Mouse (Mus musculus) thymus, postnatal 25 days (tissue): ENCODE measurements around the gene Emsy.

Source experiments
- DNase-seq: peaks from one replicate; pipeline ENCODE4 v3.0.0; 2022

The Emsy gene

GRCm38 (mm10) chr7:98656531-98657221, at the start of gene Emsy:
Emsy (minus strand) TSS chr7:98656783.
- peak; percentile 89 for DNase-seq

DNA sequence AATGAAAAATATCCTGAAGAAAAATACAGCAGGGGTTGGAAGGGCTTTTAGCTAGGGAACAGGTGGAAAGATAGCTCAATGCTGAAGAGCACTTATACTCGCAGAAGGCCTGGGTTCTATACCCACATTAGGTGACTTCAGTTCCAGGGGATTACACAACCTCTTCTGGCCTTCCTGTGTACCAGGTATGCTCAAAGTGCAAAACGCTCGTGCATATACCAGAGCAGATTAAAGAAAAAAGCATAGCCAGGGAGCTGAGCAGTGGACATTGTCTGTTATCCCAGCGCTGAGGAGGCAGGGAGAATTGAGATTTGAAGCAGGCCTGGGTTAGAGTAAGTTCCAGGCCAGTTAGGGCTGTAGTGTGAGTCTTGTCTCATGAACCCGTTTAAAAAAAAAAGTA, 47.7 kb upstream of the Emsy start:
- no peak for DNase-seq

GRCm38 (mm10) chr7:98703365-98703881, 46.8 kb upstream of the Emsy start:
- peak; percentile 58 for DNase-seq

DNA sequence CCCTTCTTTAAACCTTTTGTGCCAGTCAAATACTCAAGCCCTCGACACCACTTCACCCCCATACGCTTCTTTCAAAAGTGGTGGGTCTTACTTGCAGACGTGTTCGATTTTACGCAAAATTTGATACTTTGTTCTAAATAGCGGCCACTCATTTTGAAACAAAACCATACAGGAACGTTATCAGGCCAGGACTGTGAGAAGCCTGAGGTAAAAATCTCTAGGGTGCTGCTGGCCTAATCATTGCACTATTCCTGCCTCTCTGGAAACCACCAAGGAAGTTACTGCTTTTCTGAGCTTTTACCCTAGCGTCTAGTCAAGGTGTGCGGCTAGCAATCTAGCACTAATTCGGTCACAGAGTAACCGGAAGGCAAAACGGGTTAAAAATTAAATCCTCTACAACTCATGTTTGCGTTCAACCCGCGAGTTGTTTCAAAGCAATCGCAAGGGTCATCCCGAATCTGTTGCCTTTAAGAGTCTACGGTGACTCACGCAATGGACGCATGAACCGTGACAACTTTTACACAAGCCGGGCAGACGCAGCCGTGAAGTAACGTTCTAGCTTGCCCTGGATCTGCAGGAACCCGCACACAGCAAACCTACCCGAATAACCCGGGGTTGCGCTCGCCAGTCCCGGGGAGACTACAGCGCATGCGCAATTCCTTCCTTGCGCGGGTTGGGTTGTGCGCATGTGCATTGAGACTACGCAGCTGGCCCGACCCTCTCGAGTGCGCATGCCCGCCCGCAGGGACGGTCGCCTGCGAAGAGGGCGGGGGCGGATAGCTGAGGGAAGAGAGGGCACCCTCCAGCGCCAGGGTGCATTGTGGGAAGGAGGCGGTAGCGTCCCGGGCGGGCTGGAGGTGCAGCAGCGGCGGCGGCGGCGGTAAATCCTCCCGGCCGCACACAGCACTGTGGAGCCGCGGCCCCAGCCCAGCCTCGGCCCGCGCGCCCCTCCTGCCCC, 46.0 kb upstream of the Emsy start, which contains the start of gene Thap12:
Gene Thap12, plus strand, starts transcription at position 821 of the 958 bp plus-strand sequence.
- peak; percentile 100 for DNase-seq

GRCm38 (mm10) chr7:98701771-98702170, 45.2 kb upstream of the Emsy start:
- DNase-seq = no peak

DNA sequence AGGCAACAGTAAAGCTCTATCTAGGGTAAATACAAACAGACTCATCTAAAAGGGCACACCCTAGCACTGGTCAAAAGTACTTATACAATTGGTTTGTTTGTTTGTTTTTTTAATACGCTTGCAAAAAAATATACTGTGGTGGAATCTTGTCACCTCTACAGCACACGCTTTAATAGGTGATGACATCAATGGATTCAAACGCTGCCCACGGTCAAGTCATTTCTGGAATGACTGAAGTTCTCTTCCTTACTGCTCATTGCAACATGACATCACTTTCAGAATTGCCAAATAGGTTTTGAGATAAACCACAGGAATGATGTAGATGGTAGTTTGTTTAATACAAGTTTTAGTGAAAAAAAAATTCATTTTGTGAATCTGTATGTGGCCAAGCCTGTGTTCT, 42.0 kb upstream of the Emsy start:
- no peak for DNase-seq

GRCm38 (mm10) chr7:98698041-98698440, 41.5 kb upstream of the Emsy start:
- no peak for DNase-seq

- DNase-seq = no peak
Measured at GRCm38 (mm10) chr7:98697496-98697895, 40.9 kb upstream of the Emsy start.

DNA sequence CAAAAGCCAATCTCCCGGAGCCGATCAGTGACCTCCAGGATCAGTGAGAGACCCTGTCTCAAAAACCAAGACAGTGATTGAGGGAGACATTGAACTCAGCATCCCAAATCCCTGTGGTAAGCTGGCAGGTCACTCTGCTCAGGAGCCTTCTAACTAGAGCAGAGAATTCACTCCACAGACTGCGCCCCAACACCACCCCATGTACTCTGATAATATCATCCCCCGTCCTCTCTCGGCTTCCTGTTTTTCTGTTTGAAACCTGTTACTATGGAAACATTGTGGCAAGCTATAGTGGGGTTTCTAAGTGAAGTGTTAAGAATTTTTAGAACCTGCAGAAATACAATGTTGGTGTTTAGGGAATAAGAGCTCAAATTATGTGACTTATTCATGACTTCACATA, 37.5 kb upstream of the Emsy start:
- peak; percentile 75 for DNase-seq

GRCm38 (mm10) chr7:98692761-98693546, 36.4 kb upstream of the Emsy start:
- DNase-seq = no peak

- DNase-seq = no peak
Measured at GRCm38 (mm10) chr7:98690831-98691230, 34.2 kb upstream of the Emsy start.

DNA sequence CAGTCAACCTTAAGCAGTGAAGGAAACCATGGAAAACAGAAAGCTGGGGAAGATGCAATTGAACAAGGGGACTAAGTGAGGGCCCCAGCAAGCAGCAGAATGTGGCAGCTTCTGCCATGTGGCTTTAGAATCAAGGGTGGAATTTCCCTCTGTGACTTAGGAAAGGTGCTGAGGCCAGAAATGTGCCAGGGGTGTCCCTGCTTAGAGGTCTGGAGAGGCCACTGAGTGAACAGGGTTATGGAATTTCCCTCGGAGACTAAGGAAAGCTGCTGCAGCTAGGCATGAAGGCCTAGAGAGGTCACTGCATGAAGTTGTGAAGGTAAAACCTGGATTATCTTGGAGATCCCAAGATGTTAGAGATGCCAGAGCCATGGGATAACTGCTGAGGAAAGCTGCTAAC, 33.5 kb upstream of the Emsy start:
- DNase-seq = no peak

DNA sequence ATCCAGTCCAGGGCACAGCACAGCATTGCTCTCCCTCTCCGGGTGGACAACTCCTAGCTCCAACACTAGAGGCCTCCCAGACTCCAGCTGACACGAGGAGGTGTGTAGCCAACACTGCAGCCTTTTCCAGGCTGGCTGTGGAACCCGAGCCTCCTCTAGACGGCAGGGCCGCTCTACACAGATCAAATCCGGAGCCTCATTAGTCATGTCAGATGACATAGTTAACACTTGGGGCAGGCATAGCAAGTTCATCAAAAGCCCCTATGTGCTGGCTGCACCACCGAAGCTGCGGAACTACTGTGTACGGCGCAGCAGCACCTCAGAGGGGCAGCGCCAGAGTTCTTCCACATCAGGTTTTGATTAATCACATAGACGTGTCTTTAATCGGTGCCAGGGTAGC, 29.3 kb upstream of the Emsy start:
- DNase-seq = no peak

DNA sequence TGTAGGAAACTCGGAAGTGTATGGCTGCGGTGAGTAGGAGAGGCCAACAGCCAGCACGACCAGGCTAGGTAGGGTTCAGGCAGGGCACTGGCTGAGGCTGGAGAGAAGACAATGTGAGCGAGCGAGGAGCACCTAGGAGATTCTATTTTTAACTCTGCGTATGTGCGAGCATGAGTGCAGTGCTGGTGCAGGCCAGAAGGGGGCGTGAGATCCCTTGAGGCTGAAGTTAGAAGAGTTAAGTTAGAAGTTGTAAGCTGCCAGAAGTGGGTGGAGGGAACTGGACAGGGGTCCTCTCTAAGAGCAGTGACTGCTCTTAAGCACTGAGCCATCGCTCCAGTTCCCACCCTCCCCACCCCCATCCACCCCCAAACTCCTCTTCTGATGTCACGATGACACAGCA, 26.2 kb upstream of the Emsy start:
- no peak for DNase-seq

- DNase-seq = no peak
Measured at GRCm38 (mm10) chr7:98680691-98681090, 24.1 kb upstream of the Emsy start.

DNA sequence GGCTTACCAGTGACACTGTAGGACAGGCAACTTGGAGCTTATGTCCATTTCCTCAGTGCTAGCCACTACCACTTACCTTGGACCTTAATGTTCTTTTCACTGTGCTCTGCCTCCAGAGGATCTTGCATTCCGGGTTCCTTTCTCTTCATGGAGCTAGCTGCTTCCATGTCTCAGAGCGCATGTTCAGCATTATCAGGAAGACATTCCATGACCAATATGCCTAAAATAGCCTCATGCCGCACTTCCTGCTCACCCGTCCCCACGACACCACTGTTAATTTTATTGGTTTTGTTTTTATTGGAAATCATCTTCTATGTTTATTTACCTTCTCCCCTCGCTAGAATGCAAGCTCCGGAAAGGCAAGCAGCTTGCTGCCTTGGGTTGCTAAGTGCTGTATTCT, 21.9 kb upstream of the Emsy start:
- no peak for DNase-seq

DNA sequence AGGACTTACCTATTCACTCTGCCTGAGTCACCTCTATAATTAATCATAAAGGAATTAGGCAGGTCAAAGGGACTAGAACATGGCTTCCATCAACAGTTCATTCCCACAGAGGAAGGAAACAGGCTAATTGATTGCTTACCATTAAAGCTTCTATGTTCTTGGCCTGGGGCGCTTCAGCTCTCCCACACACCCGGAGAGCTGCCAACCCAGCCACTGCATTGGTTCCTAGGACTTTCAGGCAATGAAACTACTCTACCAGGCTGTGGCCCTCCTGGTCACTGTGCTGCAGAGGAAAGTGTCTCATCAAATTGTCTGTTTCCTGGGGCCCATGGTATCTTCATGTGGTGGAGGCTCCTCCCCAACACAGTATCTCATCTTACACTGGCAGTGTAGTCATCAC, 20.9 kb upstream of the Emsy start:
- no peak for DNase-seq

- no peak for DNase-seq
Measured at GRCm38 (mm10) chr7:98674344-98674743, 17.8 kb upstream of the Emsy start.

- DNase-seq = no peak
Measured at GRCm38 (mm10) chr7:98672241-98672955, 15.8 kb upstream of the Emsy start.

- DNase-seq = no peak
Measured at GRCm38 (mm10) chr7:98671416-98671815, 14.8 kb upstream of the Emsy start.

GRCm38 (mm10) chr7:98670831-98671230, 14.2 kb upstream of the Emsy start:
- DNase-seq = no peak
